Mouse (Mus musculus) monocyte, adult 5-6 weeks (primary cell): ENCODE results near the gene Gm36245. TPM values are rescaled to one million over a fixed set of nuclear protein-coding genes. Genes with fewer than 3 reads are reported as not detected.
"Not testable (repeated sequence)": the region's sequence is repeated elsewhere in the genome, so short reads cannot be mapped to it uniquely, and the experiment has no call there.

Experiments used
- ATAC-seq: fragments of 153-309, 156-312 bp; replicated peaks from 2 replicates; pipeline ENCODE4 v1.8.0; 2017; ENCODE audit warnings: mild to moderate bottlenecking; ENCODE audit not compliant: low TSS enrichment, insufficient number of reproducible peaks, severe bottlenecking, poor library complexity, low FRiP score
- total RNA-seq: library from RNA; stranded (forward); fragments of 200-1000, 200-491, 200-594 nt; gene quantifications from 3 replicates; pipeline ENCODE4 v1.2.3, GENCODE M21; 2017

Gene Gm36245
- total RNA-seq: not detected in 3 replicates

GRCm38 (mm10) chr15:77598958-77599357 is at the start of gene Gm36245:
Gene Gm36245 (plus strand): TSS chr15:77599258.
- ATAC-seq: no peak

GRCm38 (mm10) chr15:77561792-77562191 is 37.3 kb upstream of the Gm36245 start, which contains the start of gene 1700025B11Rik:
Gene 1700025B11Rik (minus strand): TSS chr15:77561892.
- ATAC-seq: no peak

GRCm38 (mm10) chr15:77563219-77563618 is 35.8 kb upstream of the Gm36245 start:
- no peak for ATAC-seq

DNA sequence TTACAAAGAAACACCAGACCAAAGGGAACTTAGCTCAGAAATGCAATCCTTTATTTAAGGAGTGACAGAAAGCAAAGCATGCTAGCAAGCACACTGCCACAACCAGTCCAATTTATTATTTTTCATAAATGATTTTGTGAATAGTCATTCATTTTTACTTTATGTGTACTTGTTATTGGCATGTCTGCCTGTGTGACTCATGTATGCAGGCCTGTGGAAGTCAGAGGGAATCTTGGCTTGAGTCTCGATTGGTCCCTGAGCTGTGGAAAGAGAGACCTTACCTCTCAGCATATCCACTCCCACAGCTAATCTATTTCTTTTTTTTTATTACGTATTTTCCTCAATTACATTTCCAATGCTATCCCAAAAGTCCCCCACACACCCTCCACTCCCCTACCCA is 20.3 kb upstream of the Gm36245 start:
- no peak for ATAC-seq

DNA sequence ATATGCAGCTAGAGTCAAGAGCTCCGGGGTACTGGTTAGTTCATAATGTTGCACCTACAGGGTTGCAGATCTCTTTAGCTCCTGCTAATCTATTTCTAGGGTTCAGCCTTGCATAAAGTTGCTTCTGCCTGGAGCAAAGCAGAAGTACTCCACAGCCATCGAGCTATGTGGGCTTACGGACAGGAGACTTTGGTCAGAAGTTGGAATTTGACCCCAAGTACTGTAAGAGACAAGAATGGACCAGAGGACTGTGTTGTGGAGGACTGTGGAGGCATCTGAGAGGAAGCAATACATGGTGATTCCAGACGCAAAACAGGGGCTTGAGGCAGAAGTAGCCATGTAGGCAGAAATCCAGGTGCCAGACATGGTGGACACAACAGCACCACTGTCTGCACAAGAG is 19.7 kb upstream of the Gm36245 start:
- ATAC-seq: no peak

GRCm38 (mm10) chr15:77581681-77582080 is 17.4 kb upstream of the Gm36245 start:
- no peak for ATAC-seq

DNA sequence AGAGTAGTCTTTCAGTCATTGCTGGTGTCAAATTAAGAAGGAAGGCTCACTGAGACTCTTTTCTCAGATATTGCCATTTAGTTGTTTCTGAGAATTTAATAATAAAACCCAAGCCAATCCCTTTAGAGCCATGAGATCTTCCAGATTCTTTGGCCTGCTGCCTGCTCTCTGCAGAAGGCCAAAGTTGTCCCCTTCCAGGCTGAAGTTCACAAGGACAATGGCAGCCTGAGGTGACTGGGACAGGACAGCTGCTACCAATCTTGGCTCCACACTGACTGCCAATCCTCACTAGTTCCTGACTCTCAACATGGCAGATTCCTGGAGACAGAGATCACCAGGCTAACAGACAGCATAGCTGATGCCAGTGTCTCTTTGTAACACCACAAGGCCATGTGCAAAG is 12.0 kb upstream of the Gm36245 start:
- no peak for ATAC-seq

GRCm38 (mm10) chr15:77588981-77589380 is 10.1 kb upstream of the Gm36245 start:
- no peak for ATAC-seq

DNA sequence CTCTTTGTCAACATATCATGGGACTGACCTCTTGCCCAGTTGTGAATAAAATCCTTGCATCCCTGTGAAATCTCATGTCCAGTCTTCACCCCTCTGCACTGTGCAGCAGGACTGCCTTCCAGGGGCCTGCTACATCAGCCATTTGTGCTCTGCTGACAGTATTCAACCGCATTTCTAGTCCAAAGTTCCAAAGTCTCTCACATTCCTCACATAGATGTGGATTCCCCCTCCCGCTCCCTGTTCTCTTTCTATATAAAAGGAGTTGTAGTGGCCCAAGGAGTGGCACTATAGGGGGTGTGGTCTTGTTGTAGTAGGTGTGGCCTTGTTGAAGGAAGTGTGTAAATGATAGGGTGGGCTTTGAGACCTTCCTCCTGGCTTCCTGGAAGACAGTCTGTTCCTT is 8.2 kb upstream of the Gm36245 start:
- no peak for ATAC-seq

GRCm38 (mm10) chr15:77593557-77593956 is 5.5 kb upstream of the Gm36245 start:
- no peak for ATAC-seq

GRCm38 (mm10) chr15:77595961-77596360 is 3.1 kb upstream of the Gm36245 start, which contains the start of gene Apol10b:
Gene Apol10b (minus strand): TSS chr15:77596125.
- no peak for ATAC-seq

DNA sequence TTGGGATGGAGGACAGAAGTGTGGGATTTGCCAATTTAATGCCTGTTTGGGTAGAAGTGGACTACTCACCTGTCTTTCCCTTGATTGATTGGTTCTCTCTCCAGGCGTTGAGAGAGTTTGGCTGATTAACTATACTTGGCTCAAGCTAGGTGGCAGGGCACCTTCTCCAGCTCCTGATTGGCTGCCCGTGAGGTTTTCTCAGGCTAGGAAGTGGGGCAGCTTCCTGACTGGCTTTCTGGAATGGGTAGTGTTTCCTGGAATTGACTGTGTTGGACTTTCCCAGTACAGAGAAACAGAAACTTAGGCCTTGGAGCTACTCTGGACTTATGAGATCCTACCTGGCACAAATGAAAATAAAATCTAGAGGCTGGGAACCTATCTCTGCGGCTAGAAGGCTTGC is 629 bp upstream of the Gm36245 start:
- ATAC-seq: no peak

DNA sequence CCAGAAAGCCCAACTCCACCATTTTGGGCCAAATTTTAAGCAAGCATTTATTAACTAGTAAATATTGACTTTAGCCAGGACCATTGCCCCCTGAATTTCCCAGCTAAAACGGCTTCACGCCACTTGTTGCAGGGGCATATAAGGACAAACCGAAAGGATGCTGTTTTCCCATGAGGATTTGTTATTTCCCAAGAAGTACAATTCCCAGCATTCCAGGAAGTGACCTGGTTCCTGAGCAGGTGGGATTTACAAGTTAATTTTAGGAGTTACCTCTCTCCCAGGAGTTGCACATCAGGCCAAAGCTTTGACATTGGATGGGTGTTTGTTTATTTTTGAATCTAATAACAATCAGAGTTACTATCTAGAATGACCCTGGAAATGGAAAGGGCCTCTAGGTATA is 7.0 kb downstream of the Gm36245 start:
- no peak for ATAC-seq

DNA sequence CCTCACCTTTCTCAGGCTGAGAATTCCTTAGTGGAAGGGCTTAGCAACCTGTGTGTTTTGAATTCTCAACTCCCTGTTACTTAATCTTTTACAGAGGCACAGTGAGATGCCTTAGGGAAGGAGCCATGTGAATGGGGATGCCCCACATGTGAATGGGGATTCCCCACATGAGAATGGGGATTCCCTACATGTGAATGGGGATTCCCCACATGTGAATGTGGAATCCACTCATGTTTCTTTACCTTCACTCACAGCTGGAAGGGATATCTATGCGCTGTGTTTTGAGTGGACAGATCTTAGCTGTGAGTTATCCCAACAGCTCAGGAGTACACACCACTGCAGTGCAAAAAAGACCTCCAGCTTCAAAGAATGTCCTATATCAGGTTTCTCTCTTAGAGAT is 25.7 kb downstream of the Gm36245 start:
- no peak for ATAC-seq

DNA sequence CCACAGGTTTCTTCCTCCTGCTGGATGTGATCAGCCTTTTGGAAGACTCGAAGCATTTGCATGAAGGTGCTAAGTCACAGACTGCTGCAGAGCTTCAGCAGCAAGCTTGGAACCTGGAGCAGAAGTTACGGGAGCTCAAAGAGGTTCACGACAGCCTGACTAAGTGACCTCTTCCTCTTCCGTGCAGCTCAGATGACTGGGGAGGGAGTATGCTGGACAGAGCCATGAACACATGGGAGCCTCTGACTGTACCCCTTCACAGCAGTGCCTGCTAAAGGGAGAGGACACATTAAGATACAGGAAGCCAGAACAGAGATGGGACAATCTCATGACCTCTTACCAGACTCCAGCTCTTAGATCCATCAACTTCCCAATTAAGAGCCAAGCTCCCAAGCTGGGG is 27.4 kb downstream of the Gm36245 start:
- not testable (repeated sequence) for ATAC-seq

DNA sequence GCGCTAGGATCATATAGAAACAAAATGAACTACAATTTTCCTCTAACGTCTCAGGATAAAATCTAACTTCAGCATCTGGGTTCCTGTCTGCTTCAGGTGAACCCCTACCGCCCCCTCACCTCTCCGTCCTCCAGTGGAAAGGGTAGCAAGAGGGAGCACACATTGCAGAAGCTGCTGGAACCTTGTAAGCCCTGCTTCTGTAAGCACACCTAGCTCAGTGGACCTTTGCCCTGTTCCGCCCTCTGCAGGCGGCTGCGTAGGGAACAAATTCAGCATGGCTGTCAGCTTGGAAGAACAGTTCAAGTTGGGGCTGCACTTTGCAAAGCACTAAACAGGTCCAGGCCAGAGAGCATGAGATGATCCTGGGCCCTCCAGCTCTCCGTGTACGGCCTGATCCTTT is 29.6 kb downstream of the Gm36245 start:
- ATAC-seq: not testable (repeated sequence)

- ATAC-seq: not testable (repeated sequence)
Measured at GRCm38 (mm10) chr15:77629822-77630221, 30.8 kb downstream of the Gm36245 start.

- not testable (repeated sequence) for ATAC-seq
Measured at GRCm38 (mm10) chr15:77643176-77643575, 44.1 kb downstream of the Gm36245 start, which contains the start of gene Apol11b. Gene Apol11b (minus strand): TSS chr15:77643286.

DNA sequence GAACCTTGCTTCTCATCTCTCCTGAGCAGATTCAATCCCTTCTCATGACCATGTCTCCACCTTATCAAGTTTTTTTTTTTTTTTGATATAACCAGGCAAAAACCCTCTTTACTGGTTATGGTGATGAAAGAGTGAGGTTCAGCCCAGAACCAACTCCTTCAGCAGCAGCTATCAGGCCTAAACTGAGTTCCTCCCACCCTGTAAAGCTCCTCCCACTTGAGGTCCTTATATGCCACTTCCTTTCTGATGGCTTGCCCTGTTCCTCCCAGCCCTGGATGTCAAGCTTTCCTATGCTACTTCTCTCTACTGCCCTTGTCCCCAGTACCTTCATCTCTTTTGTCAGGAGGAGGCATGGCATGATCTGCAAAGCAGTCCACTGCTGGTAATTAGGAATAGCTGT is 52.1 kb downstream of the Gm36245 start:
- not testable (repeated sequence) for ATAC-seq
